Mouse (Mus musculus): ENCODE results near the gene Ciita. TPM values are rescaled to one million over a fixed set of nuclear protein-coding genes. Genes with fewer than 3 reads are reported as not detected.

The Ciita gene
- total RNA-seq, 1 experiment from 2014 or later, result 1.2 TPM

GRCm38 (mm10) chr16:10553858-10554257 lies 74.0 kb downstream of the Ciita start:
- DNase-seq, result no peak

- DNase-seq, result no peak
Observed at GRCm38 (mm10) chr16:10559991-10560390, 80.1 kb downstream of the Ciita start.

GRCm38 (mm10) chr16:10565278-10565885 lies 85.5 kb downstream of the Ciita start:
- DNase-seq, result peak; percentile 83

- DNase-seq, result no peak
Observed at GRCm38 (mm10) chr16:10567153-10567552, 87.3 kb downstream of the Ciita start.

- no peak for DNase-seq
Observed at GRCm38 (mm10) chr16:10569809-10570395, 90.0 kb downstream of the Ciita start.

- peak; percentile 72 for DNase-seq
Observed at GRCm38 (mm10) chr16:10570708-10571107, 90.8 kb downstream of the Ciita start.

GRCm38 (mm10) chr16:10571820-10572219 lies 92.0 kb downstream of the Ciita start:
- peak; percentile 44 for DNase-seq

GRCm38 (mm10) chr16:10574936-10575335 lies 95.1 kb downstream of the Ciita start:
- DNase-seq, result no peak

GRCm38 (mm10) chr16:10575915-10576314 lies 96.1 kb downstream of the Ciita start:
- peak; percentile 35 for DNase-seq

GRCm38 (mm10) chr16:10577548-10577947 lies 97.7 kb downstream of the Ciita start:
- DNase-seq, result peak; percentile 39

Other genes with a start within 250 kb of the Ciita start
- 8.3 and 8.5 TPM in 2 replicates for gene Emp2, start 166.1 kb upstream of the Ciita start, total RNA-seq (2021)
- not detected in 2 replicates for gene Tekt5, start 84.6 kb upstream of the Ciita start, total RNA-seq (2021)
- gene Nubp1, start 68.1 kb upstream of the Ciita start, total RNA-seq (2021), result 23.1 and 25.6 TPM in 2 replicates
- gene Tvp23a, start 32.7 kb upstream of the Ciita start, total RNA-seq (2021), result 1.6 and 2.3 TPM in 2 replicates
- 16.7 and 17.4 TPM in 2 replicates for gene Dexi, start 63.0 kb downstream of the Ciita start, total RNA-seq (2021)
- 37.0 and 42.8 TPM in 2 replicates for gene Clec16a, start 65.3 kb downstream of the Ciita start, total RNA-seq (2021)